Mouse (Mus musculus): ENCODE measurements around the gene Tmc8.
A peak's percentile ranks its signal among the peaks of the same experiment; 100 is the strongest.
"Not testable (repeated sequence)": the region's sequence is repeated elsewhere in the genome, so short reads cannot be mapped to it uniquely, and the experiment has no call there.

The Tmc8 gene

DNA sequence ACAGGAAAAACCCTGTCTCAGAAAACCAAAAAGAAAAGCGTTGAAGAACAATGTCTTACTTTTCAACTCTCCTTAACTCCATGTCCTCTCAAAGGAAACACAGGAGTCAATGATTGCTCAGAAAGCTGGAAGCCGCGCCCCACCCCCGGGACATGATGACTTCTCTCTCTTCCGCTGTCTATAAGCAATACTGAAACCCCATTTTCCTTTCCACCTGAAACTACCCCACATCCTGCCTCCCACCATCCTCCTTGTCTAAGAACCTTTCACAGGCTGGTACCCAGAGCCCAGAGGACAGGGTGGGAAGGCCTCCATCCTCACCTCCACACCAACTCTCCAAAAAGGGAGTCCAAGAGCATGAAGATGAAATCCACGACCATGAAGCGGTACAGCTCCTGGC is 9.5 kb upstream of the Tmc8 start:
- DNase-seq (ENCODE audit: low spot score) = no peak

DNA sequence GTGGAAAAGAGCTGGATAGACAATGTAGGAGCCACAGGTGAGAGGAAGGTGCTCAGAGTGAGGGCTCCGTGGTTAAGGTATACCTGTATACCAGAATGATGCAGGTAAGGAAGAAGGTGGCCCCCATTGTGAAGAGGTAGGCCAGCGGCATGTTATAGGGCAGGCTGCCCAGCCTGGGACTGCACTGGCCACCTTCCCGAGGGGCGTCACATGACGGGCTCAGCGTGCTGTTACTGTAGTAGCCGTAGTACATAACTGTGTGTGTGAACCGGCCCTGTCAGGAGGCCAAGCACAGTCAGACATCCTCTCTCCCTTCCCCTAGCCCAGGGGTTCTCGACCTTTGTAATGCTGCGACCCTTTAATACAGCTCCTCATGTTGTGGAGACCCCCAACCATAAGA is 7.0 kb upstream of the Tmc8 start:
- DNase-seq (ENCODE audit: low spot score) = no peak

DNA sequence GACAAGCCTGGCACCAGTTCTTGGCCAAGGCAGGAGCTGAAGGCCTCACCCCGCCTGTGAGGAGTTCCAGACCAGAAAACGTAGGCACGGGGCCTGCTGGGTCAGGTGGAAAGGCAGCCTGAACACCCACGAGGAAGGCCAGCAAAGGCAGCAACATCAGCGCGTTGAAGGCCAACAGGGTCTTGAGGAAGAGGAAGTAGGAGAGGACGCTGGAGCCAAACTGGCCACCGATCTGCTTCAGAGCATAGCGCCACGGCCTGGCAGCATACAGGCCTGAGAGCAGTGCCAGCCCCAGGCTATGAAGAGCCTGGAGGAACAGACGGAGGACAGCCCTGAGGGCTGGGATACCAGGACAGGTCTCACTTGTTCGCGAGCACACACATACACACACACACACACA is 6.3 kb upstream of the Tmc8 start:
- no peak for DNase-seq (ENCODE audit: low spot score)

DNA sequence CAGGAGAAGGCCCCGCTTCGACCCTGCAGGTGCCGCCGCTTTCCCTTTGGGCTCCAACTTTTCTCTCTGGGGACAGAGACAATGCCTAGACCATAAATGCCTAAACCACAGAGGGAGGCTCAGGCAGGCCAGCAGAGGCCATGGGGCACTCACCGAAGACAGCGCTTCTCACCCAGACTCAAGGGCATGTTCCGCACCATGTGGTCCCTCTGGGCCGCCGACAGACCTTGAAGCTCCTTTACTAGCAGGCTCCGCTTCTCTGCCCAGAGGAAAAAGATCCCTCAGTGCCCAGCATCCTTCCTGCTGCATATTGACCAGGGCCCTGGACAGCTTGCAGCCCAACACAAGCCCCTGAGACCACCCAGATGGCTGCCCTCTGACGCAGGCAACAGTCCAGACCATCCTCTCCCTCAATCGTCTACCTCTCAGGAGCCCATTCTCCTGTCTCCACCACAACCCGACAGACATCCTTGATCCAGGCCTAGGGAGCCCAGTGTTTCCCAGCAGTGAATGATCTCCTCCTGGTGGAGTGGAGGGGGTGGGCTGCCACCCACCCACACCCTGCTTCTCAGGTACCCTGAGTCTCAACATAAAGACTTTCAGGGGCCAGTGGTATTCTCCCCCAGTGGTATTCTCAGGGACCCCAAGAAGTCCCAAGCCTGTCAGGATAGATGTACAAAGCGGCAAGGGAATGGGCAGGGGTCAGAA is 5.6 kb upstream of the Tmc8 start:
- DNase-seq (ENCODE audit: low spot score) = no peak

DNA sequence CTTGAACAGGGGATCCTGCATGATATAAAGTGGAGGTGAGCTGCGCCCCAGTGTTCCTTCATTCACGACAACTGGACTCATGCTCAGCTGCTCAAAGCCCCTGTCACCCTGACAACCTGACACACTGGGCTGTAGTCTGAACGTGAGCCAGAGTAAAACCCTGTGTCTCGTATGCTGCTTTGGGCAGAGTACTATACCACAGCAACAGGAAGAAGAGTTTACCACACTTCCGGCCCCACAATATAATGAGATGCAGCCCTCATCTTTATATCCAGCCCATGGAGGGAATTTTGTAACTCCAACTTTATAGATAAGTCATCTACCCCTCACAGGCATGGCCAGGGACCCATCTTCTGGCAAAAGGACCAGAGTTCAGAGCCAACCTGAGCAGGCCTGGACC is 4.8 kb upstream of the Tmc8 start:
- DNase-seq (ENCODE audit: low spot score) = no peak

DNA sequence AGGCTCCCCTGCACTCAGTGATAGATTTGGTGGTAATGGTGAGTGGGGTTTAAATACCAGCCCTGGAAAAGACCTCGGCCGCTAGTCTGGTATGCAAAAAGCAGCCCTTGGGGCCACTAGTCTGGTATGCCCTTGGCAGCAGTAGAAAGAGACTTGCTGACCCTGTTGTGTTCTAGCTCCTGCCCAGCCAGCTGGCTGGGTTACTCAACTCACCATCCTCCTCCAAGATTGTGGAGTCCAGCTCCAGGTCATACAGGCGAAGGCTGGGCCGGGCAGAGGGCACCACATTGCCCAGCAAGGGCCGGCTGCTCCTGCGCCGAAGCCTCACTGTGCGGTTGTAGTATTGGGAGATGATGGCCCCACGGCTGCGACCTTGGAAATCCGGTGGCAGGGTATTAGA is 3.8 kb upstream of the Tmc8 start:
- DNase-seq (ENCODE audit: low spot score) = no peak

DNA sequence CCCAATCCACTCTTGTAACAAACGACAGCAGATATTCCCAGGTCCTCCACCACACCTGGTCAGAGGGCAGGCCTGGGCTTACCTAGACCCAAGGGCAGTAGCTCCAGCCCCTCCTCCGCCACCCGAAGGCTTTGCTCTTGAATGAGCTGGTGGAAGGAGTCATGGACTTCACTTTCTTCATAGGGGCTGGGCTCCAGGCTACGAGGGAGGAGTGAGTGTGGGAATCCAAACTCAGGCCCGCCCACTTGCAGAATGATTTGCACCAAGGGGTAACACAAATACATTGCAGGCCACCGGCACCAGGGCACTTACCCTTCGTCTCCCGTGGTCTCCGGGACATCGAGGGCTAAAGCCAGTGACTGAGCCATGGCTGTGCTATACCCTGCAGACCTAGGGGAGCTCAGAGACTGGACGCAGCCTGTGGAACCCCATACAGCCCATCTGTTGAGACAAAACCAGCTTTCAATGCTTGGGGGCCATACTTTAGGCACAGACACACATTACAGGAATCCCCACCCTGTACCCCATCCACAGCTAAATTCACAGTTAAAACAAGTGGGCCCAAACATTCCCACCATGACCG is 2.9 kb upstream of the Tmc8 start:
- peak; percentile 42 for DNase-seq (ENCODE audit: low spot score)

DNA sequence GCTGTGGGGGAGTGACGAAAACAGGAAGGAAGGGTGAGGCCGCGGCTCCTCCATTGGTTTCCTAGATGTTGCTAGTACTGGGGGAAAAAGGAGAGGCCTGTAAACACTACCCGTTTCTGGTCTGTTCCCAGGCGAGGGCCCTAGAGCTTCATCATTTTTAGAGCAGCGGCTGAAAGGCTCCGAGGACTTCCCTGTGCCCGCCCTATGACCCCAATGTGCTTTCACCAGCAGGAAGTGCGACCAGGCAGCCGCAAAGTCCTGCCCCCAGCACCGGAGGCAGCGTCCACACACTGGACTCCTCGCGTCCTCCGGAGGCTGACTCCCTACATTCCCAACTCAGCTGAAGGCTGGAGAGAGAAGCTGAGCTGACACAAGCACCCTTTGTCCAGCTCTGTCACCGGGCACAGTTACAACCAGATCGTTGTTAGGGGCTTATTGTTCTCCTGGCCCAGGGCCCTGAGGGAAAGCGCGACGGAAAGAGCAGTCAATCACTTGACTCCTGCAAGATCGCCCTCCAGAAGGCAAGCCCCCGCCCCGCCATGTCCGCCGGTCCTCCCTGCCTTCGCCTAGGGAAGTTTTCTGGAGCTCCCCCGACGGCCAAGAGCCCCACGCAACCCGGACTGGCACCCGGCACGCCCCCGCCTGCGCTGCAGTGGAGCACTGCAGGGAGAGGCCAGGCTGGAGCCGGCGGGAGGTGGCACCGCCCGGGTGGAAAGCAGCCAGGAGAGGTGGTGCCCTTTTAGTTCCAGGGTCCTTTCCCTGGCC is 2.3 kb upstream of the Tmc8 start:
- DNase-seq (ENCODE audit: low spot score) = peak; percentile 84

DNA sequence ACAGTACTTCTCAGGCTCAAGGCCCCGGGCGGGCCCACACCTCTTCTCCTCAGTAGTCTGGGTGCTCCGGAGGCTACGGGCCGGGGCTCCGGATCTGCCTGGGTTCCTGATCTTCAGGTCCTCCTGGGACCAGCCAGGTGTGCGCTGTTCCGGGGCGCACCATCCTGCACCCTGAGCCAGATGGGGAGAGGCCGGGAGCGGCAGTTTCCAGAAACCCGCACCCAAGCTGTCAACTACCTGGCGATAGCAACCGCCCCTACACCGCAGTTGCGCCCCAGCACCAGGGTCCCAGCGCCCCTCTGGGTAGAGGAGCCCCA is 1.7 kb upstream of the Tmc8 start:
- DNase-seq (ENCODE audit: low spot score) = no peak

DNA sequence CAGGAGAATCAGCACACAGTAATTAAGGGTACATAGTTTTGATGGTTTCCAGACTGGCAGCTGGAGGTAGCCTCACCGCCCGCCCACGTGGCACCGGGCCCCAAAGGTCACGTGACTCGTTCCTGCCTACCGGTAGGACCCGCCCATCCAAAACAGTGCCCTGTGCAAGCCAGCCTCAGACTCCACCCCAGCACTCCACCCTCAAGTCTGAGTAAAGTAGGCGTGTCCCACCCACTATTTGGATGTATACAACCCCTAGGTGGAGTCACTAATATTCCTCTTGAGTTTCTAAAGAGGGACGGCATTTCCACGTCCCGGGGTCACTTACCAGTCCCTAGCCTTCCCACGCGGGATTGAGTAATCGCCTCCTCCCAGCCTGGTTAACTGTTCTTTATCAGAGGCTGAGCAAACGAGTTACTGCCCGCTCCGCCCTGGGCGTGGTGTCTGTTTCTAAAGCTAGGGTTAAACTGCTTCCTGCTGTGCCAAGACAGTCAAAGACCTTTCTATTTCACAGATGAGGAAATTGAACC is 1.2 kb upstream of the Tmc8 start:
- peak; percentile 93 for DNase-seq (ENCODE audit: low spot score)

DNA sequence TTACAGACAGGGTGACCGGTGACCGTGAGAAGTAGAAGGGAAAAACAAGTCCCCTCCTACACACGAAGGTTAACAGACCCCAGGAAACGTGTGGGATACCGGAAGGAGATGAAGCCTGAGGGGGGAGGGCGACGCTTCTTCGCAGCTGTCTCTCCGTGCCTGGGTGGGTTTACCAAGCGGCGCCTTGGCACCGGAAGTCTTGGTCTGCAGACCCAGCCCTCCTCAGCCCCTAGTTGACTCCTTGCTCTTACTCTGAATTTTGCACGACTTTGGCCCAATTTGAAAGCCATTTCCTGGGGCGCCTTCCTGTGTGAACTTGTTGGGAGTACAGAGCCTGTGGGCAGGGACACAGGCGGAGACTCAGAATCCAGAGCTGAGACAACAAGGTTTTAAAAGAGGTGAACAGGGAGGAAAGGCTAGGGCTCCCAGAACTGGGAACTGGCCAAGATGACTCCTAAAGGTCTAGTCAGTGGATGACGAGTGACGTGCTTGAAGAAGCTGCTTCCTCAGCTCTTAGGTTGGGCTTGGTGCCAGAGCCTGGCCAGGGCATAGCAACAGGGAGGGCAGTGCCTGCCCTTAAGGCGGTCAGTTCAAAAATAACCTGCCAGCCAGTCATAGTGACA is 566 bp upstream of the Tmc8 start:
- no peak for DNase-seq (ENCODE audit: low spot score)

DNA sequence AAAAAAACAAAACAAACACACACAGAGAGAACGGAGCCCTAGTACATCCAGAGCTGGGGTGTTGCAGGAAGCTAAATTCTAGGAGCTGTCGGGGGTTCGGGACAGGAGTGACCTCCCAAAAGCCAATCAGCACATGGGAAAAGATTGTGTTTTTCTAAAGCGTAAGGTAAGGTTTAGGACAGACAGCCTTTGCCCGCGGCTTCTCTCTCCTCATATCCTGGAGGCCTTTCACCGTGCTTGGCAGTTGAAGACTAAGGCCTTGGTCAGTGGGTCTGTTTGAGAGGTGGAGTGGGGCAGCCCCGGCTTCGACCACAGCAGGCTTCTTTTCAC is 794 bp downstream of the Tmc8 start:
- no peak for DNase-seq (ENCODE audit: low spot score)

DNA sequence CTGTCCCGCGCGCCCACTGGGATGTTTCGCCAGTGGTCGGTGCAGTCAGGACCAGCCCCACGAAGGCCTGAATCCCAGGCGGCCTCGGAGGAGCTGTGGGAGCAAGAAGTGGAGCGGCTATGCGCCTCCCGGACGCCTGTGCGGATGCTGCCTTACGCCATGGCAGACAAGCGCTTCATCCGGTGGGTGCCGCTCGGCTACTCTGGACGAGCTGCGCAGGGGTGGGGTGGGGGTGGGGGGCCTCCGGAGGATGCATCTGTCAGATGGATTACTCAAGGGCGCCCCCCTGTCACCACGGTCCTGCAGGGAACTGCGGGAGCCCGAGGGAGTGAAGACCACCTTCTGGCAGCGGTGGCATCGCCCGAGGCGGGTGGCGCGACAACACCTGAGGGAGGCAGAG is 1.2 kb downstream of the Tmc8 start:
- DNase-seq (ENCODE audit: low spot score) = peak; percentile 75

DNA sequence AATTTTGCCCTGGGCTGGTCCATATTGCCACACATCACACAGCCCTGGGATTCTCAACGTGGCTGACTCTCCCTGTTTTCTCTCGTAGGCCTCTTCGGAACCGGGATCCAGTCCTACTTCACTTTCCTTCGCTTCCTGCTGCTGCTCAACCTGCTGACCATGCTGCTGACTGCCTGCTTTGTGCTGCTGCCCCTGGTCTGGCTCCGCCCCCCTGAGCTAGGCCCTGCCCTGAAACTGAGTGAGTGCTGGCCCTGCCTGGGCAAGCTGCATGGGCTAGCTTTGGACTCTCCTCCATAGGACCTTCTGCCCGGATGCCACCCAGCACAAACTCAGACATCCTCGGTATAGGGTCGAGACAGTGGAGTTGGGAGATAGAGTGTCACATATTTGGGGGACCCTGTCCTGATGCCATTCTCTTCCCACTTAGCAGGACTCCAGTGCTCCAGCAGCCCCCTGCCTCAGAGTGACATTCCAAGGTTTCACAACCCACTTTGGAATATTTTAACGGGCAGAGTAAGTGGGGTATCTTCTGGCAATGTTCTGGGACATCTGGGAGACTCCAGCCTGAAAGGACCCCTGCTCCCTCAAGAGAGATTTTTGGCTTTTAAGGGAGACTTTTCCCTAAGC is 1.9 kb downstream of the Tmc8 start:
- peak; percentile 38 for DNase-seq (ENCODE audit: low spot score)

DNA sequence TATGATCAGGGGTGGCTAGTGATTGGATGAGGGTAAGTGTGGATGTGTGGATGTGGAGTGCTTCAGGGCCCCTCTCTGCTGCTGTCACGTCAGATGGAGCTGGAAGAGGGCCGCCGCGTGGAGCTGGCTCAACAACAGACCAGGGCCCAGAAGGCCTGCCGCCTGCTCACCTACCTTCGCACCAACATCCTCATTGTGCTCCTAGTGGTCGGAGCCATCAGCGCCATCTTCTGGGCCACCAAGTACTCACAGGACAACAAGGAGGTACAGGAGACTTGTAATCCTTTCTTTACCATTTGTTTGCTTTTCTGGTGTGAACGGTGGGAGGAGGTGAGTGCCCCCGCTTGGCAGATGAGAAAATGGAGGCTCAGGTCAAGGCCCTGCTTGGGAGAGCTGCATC is 4.4 kb downstream of the Tmc8 start:
- DNase-seq (ENCODE audit: low spot score) = peak; percentile 90

DNA sequence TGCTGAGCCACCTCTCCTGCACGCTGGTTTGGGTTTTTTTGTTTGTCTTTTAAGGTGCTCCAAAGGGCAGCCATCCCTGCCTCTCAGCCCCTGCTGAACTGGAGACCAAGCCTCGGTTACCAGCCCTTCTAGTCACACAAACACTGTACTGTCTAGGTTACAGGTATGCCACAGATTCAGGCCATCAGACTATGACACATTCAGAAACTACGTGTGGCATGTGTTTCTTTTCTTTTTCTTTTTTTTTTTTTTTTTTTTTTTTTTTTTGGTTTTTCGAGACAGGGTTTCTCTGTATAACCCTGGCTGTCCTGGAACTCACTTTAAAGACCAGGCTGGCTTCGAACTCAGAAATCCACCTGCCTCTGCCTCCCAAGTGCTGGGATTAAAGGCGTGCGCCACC is 6.6 kb downstream of the Tmc8 start:
- DNase-seq (ENCODE audit: low spot score) = not testable (repeated sequence)

DNA sequence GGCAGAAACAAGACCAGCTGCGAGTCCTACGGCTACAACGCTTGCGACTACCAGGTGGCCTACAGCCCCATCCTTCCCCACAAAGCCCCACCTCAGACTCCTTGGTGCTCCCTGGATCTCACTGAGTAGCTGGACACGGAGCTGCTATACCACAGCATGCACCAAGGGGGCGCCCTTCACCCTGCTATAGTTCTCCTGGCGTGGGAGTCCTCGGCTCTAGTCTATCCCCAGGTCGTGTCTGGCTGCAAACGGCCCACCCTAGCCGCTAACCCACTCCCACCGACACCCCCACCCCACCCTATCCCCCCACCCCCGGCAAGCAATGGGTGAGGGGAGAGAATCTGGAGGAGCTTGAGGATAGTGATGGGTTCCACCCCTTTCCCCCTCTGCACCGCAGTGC is 8.4 kb downstream of the Tmc8 start:
- peak; percentile 83 for DNase-seq (ENCODE audit: low spot score)

DNA sequence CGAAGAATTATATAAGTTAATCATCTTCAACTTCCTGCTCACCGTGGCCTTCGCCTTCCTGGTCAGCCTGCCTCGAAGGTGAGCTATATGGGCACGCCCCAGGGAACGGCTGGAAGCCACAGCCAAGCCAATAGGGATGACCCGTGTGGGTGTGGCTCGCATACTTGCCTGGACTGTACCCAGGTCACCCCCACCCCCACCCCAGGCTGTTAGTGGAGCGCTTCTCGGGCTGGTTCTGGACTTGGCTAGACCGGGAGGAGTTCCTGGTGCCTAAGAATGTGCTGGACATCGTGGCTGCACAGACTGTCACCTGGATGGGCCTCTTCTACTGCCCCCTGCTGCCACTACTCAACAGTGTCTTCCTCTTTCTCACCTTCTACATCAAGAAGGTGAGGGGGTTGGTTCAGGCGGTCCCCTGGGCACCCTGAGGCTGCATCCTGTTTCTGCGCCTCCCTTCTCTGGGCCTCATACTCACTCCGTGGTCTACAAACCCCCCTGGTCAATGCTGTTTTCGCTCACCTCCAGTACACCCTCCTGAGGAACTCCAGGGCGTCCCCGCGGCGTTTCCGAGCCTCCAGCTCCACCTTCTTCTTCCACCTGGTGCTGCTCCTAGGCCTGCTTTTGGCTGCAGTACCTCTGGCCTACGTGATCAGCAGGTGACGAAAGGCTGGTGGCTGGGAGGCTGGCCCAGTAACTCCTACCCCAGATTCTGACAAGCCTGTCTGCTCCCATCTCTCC is 9.0 kb downstream of the Tmc8 start:
- peak; percentile 21 for DNase-seq (ENCODE audit: low spot score)

DNA sequence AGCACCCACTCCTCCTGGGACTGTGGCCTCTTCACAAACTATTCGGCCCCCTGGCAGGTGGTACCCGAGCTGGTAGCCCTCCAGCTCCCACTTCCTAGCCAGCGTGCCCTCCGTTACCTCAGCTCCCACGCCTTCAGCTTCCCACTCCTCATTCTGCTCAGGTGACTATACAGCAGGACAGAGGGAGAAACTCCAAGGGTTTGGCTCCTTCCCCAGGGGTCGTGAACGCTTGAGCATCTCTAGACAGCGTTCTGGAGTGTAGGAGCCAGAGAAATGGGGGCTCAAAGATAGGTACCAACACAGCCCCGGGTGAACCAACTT is 9.5 kb downstream of the Tmc8 start:
- no peak for DNase-seq (ENCODE audit: low spot score)

DNA sequence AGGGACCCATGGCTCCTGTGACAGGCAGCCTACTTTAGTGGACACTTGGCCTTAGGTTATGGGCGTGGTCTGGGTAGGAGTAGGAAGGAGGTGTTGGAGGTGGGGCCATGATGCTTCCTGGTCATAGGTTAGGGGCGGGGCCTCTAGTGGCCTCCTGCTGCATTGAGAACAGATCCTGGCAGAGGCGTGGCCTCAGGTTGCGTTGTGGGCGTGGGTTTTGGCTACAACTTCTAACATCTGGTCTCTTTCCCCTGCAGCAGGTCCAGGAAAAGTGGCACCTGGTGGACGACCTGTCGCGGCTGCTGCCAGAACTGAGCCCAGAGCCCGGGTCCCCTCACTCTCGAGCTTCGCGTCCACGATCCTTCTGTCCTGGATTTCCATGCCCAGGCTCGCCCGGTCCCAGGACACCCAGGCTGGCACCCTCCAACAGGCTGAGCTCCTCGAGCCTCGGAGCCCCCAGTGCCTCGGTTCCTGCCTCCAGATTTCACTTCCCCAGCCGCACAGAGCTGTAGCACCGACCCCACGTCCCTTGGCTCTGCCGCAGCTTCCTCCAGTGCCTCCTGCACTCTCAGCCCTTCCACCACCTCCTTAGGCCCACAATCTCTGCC is 10.5 kb downstream of the Tmc8 start:
- peak; percentile 79 for DNase-seq (ENCODE audit: low spot score)

DNA sequence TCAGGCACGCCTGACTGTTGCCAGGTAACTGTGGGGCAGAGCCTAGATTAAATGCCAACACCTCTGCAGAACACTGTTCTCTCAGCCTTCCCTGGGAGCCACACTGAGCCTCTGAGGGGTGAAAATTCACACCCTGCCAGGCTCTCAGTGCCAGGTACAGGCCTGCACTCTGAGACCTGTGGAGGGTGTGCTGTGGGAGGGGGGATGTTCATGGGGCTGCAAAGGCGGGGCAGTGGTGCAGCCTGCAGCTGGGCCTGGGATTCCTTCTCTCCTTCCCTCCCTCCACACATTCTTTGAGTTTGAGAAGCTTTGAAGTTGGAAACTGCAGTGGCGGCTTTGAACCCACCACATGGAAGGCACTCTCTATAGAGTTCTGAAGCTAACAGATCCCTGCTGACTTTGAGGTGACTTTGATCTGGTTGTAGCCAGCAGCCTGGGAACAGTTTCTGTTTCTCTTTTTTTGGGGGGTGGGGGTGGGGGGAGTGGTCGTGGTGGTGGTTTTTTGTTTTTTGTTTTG is 12.2 kb downstream of the Tmc8 start:
- DNase-seq (ENCODE audit: low spot score) = no peak
